Mouse (Mus musculus): ENCODE data around the gene Il17d. TPM values are rescaled to one million over a fixed set of nuclear protein-coding genes. Genes with fewer than 3 reads are reported as not detected.

The Il17d gene
- polyA plus RNA-seq, 1 experiment = 0.22 TPM

DNA sequence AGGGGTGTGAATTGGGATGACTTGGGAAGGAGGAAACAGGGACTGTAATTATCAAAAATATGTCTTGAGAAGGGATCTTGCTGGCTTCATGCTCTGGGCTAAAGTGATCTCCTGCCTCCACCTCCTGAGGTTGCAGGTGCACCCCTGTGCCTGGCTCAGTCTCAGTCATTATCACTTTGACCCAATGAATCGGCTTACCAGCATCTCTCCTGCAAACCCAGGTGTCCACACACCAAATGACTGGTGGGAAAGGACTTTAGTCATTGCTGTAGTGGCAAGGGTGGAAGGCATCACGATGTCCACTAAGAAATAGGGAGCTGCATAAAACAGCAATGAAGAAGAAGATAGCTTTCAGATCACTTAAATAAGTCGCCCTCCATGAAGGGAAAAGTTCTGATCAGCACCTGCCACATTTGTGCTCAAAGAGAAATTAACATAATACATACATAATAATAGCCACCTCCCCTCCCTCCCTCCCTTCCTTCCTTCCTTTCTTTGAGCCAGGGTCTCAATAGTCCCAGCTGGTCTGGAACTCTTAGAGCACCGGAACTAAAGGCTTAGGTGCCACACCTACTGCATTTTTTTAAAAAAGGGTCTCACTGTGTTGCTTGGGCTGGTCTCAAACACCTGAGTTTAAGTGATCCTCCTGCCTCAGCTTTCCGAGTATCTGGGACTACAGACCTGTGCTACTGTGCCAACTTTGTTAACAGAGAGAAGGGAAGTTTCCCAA, 5.4 kb downstream of the Il17d start:
- no peak overlapping the region for H3K4me3 ChIP-seq (ENCODE audit: insufficient read depth, poor library complexity, severe bottlenecking)

DNA sequence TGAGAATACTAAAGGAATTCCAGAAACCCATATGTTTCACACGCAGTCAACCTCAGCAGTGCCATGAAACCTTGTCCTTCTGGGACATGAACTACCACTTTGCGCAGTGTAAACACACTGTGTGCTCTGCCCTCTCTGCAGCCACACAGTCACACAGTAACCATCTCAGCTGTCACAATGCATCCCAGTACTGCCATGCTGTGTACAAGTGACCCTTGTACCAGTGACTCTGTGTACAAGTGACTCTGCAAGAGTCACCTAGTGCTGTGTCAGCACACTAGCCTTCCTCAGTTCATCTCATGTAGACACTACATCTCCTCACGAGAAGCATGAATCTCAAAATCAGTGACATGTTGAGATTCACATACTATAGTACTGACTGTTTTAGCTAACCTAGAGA, 8.0 kb downstream of the Il17d start:
- Histone ChIP-seq H3ac (ENCODE audit: control insufficient read depth, insufficient read length, low read depth) (no peak overlapping the region), H3K36me3 (ENCODE audit: control insufficient read depth, insufficient read depth) (no peaks in the 10 kb centered on the region), H3K27me3 (ENCODE audit: control insufficient read depth, insufficient read depth, insufficient read length) (peaks cover 14% of the 10 kb centered on the region), H3K79me3 (ENCODE audit: low read depth) (no peaks in the 10 kb centered on the region), H3K4me3 (ENCODE audit: insufficient read depth, poor library complexity, severe bottlenecking) (no peak overlapping the region), H3K79me2 (ENCODE audit: control insufficient read depth, insufficient read depth) (no peaks in the 10 kb centered on the region)
- no peak for TF ChIP-seq USF1 (IDR thresholded peaks at IDR 0.05; ENCODE audit: low read depth)
- TF ChIP-seq MAX (IDR thresholded peaks at IDR 0.05) = no peak
- TF ChIP-seq FOSL1 (IDR thresholded peaks at IDR 0.05; ENCODE audit: insufficient read depth, low read length, poor library complexity, severe bottlenecking) = no peak

More for the DNA sequence above, 5.4 kb downstream of the Il17d start:
- H3K36me3 ChIP-seq (ENCODE audit: control insufficient read depth, insufficient read depth) = no peaks in the 10 kb centered on the region
- no peaks in the 10 kb centered on the region for H3K79me2 ChIP-seq (ENCODE audit: control insufficient read depth, insufficient read depth)
- H3ac ChIP-seq (ENCODE audit: control insufficient read depth, insufficient read length, low read depth) = no peak overlapping the region
- no peaks in the 10 kb centered on the region for H3K79me3 ChIP-seq (ENCODE audit: low read depth)
- no peak for TF ChIP-seq USF1 (IDR thresholded peaks at IDR 0.05; ENCODE audit: low read depth)
- no peak for TF ChIP-seq CTCF (IDR thresholded peaks at IDR 0.05; ENCODE audit: control insufficient read depth, insufficient read depth, insufficient read length)
- no peak for TF ChIP-seq CEBPB (IDR thresholded peaks at IDR 0.05; ENCODE audit: low read depth)
- TF ChIP-seq MYOD1 (IDR thresholded peaks at IDR 0.05; ENCODE audit: control insufficient read depth, insufficient read length, low read depth) = no peak
- TF ChIP-seq MYOG (IDR thresholded peaks at IDR 0.05; ENCODE audit: control insufficient read depth, extremely low read depth, insufficient read length) = no peak
- H3K27me3 ChIP-seq (ENCODE audit: control insufficient read depth, insufficient read depth, insufficient read length) = peaks cover 13% of the 10 kb centered on the region

DNA sequence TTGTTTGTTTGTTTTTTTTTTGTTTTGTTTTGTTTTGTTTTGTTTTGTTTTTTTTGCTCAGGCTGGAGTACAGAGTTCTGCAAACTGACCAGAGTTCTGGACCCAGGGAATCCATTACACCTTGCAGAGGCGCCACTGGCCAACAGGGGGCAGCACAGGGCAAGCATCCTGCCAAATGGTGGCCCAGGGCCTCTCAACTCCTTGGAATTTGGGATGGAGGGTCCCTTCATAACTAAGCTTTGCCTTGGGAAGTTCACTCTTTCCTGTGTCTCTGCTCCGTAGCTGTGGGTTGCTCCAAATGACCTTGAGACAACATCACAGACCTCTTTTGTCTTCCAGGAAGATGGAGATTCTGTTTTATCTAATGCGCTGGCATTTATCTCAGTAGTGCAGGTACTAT, 8.6 kb downstream of the Il17d start:
- Histone ChIP-seq H3ac (ENCODE audit: control insufficient read depth, insufficient read length, low read depth) (no peak overlapping the region), H3K79me2 (ENCODE audit: control insufficient read depth, insufficient read depth) (no peaks in the 10 kb centered on the region), H3K27me3 (ENCODE audit: control insufficient read depth, insufficient read depth, insufficient read length) (peaks cover 14% of the 10 kb centered on the region), H3K79me3 (ENCODE audit: low read depth) (no peaks in the 10 kb centered on the region), H3K36me3 (ENCODE audit: control insufficient read depth, insufficient read depth) (no peaks in the 10 kb centered on the region), H3K4me3 (ENCODE audit: insufficient read depth, poor library complexity, severe bottlenecking) (no peak overlapping the region)
- TF ChIP-seq FOSL1 (IDR thresholded peaks at IDR 0.05; ENCODE audit: insufficient read depth, low read length, poor library complexity, severe bottlenecking) = no peak
- TF ChIP-seq MYOG (IDR thresholded peaks at IDR 0.05; ENCODE audit: control insufficient read depth, extremely low read depth, insufficient read length) = no peak
- TF ChIP-seq CTCF (IDR thresholded peaks at IDR 0.05; ENCODE audit: control insufficient read depth, insufficient read depth, insufficient read length) = peak; percentile 79

DNA sequence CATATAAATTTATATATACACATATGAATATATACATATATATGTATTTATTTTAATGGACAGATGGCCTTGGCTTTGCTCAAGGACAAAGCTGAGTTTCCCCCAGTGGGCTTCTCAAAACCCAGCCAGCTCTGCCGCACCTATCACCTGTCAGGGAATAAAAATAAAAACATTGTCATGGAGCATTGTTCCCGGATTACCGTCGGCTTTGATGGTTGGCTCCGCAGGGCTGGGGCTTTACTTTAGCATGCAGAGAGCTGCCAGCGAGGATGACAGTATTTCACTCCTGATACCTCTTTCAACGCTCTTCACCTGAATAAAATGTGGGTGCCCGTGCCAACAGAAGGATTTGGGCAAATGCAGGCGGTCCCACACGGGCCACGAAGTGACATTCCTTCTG, 9.3 kb downstream of the Il17d start:
- Histone ChIP-seq H3K4me3 (ENCODE audit: insufficient read depth, poor library complexity, severe bottlenecking) (no peak overlapping the region), H3K36me3 (ENCODE audit: control insufficient read depth, insufficient read depth) (no peaks in the 10 kb centered on the region), H3K79me2 (ENCODE audit: control insufficient read depth, insufficient read depth) (no peaks in the 10 kb centered on the region), H3ac (ENCODE audit: control insufficient read depth, insufficient read length, low read depth) (no peak overlapping the region), H3K79me3 (ENCODE audit: low read depth) (no peaks in the 10 kb centered on the region), H3K27me3 (ENCODE audit: control insufficient read depth, insufficient read depth, insufficient read length) (peaks cover 14% of the 10 kb centered on the region)
- TF ChIP-seq MYOD1 (IDR thresholded peaks at IDR 0.05; ENCODE audit: control insufficient read depth, insufficient read length, low read depth) (no peak), CEBPB (IDR thresholded peaks at IDR 0.05; ENCODE audit: low read depth) (no peak), FOSL1 (IDR thresholded peaks at IDR 0.05; ENCODE audit: insufficient read depth, low read length, poor library complexity, severe bottlenecking) (no peak), MYOG (IDR thresholded peaks at IDR 0.05; ENCODE audit: control insufficient read depth, extremely low read depth, insufficient read length) (no peak), MAX (IDR thresholded peaks at IDR 0.05) (no peak), CTCF (IDR thresholded peaks at IDR 0.05; ENCODE audit: control insufficient read depth, insufficient read depth, insufficient read length) (no peak)

GRCm38 (mm10) chr14:57534346-57534745, 9.8 kb downstream of the Il17d start:
- Histone ChIP-seq H3K79me2 (ENCODE audit: control insufficient read depth, insufficient read depth) (no peaks in the 10 kb centered on the region), H3K27me3 (ENCODE audit: control insufficient read depth, insufficient read depth, insufficient read length) (peaks cover 14% of the 10 kb centered on the region), H3K79me3 (ENCODE audit: low read depth) (no peaks in the 10 kb centered on the region), H3ac (ENCODE audit: control insufficient read depth, insufficient read length, low read depth) (no peak overlapping the region), H3K36me3 (ENCODE audit: control insufficient read depth, insufficient read depth) (no peaks in the 10 kb centered on the region), H3K4me3 (ENCODE audit: insufficient read depth, poor library complexity, severe bottlenecking) (no peak overlapping the region)
- TF ChIP-seq CTCF (IDR thresholded peaks at IDR 0.05; ENCODE audit: control insufficient read depth, insufficient read depth, insufficient read length) (no peak), MYOG (IDR thresholded peaks at IDR 0.05; ENCODE audit: control insufficient read depth, extremely low read depth, insufficient read length) (no peak), USF1 (IDR thresholded peaks at IDR 0.05; ENCODE audit: low read depth) (no peak), FOSL1 (IDR thresholded peaks at IDR 0.05; ENCODE audit: insufficient read depth, low read length, poor library complexity, severe bottlenecking) (no peak), CEBPB (IDR thresholded peaks at IDR 0.05; ENCODE audit: low read depth) (no peak), MYOD1 (IDR thresholded peaks at IDR 0.05; ENCODE audit: control insufficient read depth, insufficient read length, low read depth) (no peak), MAX (IDR thresholded peaks at IDR 0.05) (no peak)

GRCm38 (mm10) chr14:57534961-57535360, 10.4 kb downstream of the Il17d start:
- no peaks in the 10 kb centered on the region for H3K79me2 ChIP-seq (ENCODE audit: control insufficient read depth, insufficient read depth)
- TF ChIP-seq CTCF (IDR thresholded peaks at IDR 0.05; ENCODE audit: control insufficient read depth, insufficient read depth, insufficient read length) (no peak), USF1 (IDR thresholded peaks at IDR 0.05; ENCODE audit: low read depth) (no peak), CEBPB (IDR thresholded peaks at IDR 0.05; ENCODE audit: low read depth) (no peak), FOSL1 (IDR thresholded peaks at IDR 0.05; ENCODE audit: insufficient read depth, low read length, poor library complexity, severe bottlenecking) (no peak), MYOD1 (IDR thresholded peaks at IDR 0.05; ENCODE audit: control insufficient read depth, insufficient read length, low read depth) (no peak), MYOG (IDR thresholded peaks at IDR 0.05; ENCODE audit: control insufficient read depth, extremely low read depth, insufficient read length) (no peak), MAX (IDR thresholded peaks at IDR 0.05) (no peak)
- H3ac ChIP-seq (ENCODE audit: control insufficient read depth, insufficient read length, low read depth) = no peak overlapping the region
- H3K36me3 ChIP-seq (ENCODE audit: control insufficient read depth, insufficient read depth) = no peaks in the 10 kb centered on the region
- H3K27me3 ChIP-seq (ENCODE audit: control insufficient read depth, insufficient read depth, insufficient read length) = peaks cover 14% of the 10 kb centered on the region
- H3K4me3 ChIP-seq (ENCODE audit: insufficient read depth, poor library complexity, severe bottlenecking) = no peak overlapping the region
- no peaks in the 10 kb centered on the region for H3K79me3 ChIP-seq (ENCODE audit: low read depth)
